Mouse (Mus musculus): ENCODE data around the gene Tnpo2. TPM values are rescaled to one million over a fixed set of nuclear protein-coding genes. Genes with fewer than 3 reads are reported as not detected.

The Tnpo2 gene
- polyA plus RNA-seq, 1 experiment from 2014 or later, result 22.9 TPM

- Histone ChIP-seq H3K9ac (ENCODE audit: low read depth, low read length) (peak within 1 kb of the TSS; percentile 85), H3K36me3 (ENCODE audit: control insufficient read depth, insufficient read depth, low read length) (peaks cover 41% of the 10 kb centered on the region), H3K4me2 (ENCODE audit: low read depth, low read length) (peak within 1 kb of the TSS; percentile 65), H3K27ac (replicated peaks; ENCODE audit: low read depth, low read length) (peak within 1 kb of the TSS; percentile 94), H3K4me3 (ENCODE audit: low read depth, low read length) (peak within 1 kb of the TSS; percentile 87), H3K27me3 (replicated peaks; ENCODE audit: control insufficient read depth, insufficient read depth, low read length) (no peaks in the 10 kb centered on the region), H3K9me3 (ENCODE audit: control insufficient read depth, low read length) (no peaks in the 10 kb centered on the region), H3K4me1 (ENCODE audit: control insufficient read depth, insufficient read depth, low read length) (peaks cover 6% of the 10 kb centered on the region)
- peak; percentile 97 for DNase-seq (ENCODE audit: low spot score)
- ATAC-seq (ENCODE audit: low read depth), result peak; percentile 94
- WGBS, result under 1% methylated on average over 55 of the region's 68 CpGs
These were observed 35.0 kb downstream of the Tnpo2 start, which contains the start of gene Dhps for GRCm38 (mm10) chr8:85071514-85072281. Gene Dhps (plus strand): TSS chr8:85071757.

GRCm38 (mm10) chr8:85072364-85072929 is 35.7 kb downstream of the Tnpo2 start:
- 34% methylated on average over 9 of the region's 9 CpGs for WGBS
- no peak for ATAC-seq (ENCODE audit: low read depth)

GRCm38 (mm10) chr8:85073041-85073612 is 36.4 kb downstream of the Tnpo2 start:
- H3K27ac ChIP-seq (replicated peaks; ENCODE audit: low read depth, low read length), result no peak overlapping the region
- peaks cover 6% of the 10 kb centered on the region for H3K4me1 ChIP-seq (ENCODE audit: control insufficient read depth, insufficient read depth, low read length)
- WGBS, result 90% methylated on average over 15 of the region's 15 CpGs
- peaks cover 42% of the 10 kb centered on the region for H3K36me3 ChIP-seq (ENCODE audit: control insufficient read depth, insufficient read depth, low read length)
- ATAC-seq (ENCODE audit: low read depth) (no peak), DNase-seq (ENCODE audit: low spot score) (no peak)
- no peak overlapping the region for H3K4me2 ChIP-seq (ENCODE audit: low read depth, low read length)
- H3K4me3 ChIP-seq (ENCODE audit: low read depth, low read length), result no peak overlapping the region
- no peak overlapping the region for H3K9ac ChIP-seq (ENCODE audit: low read depth, low read length)
- no peaks in the 10 kb centered on the region for H3K9me3 ChIP-seq (ENCODE audit: control insufficient read depth, low read length)
- no peaks in the 10 kb centered on the region for H3K27me3 ChIP-seq (replicated peaks; ENCODE audit: control insufficient read depth, insufficient read depth, low read length)

More at GRCm38 (mm10) chr8:85072364-85072929, 35.7 kb downstream of the Tnpo2 start:
- Histone ChIP-seq H3K4me3 (ENCODE audit: low read depth, low read length) (peak overlapping the region; percentile 87), H3K36me3 (ENCODE audit: control insufficient read depth, insufficient read depth, low read length) (peaks cover 38% of the 10 kb centered on the region), H3K9me3 (ENCODE audit: control insufficient read depth, low read length) (no peaks in the 10 kb centered on the region), H3K4me2 (ENCODE audit: low read depth, low read length) (peak overlapping the region; percentile 65), H3K9ac (ENCODE audit: low read depth, low read length) (peak overlapping the region; percentile 85), H3K4me1 (ENCODE audit: control insufficient read depth, insufficient read depth, low read length) (peaks cover 6% of the 10 kb centered on the region), H3K27ac (replicated peaks; ENCODE audit: low read depth, low read length) (peak overlapping the region; percentile 94), H3K27me3 (replicated peaks; ENCODE audit: control insufficient read depth, insufficient read depth, low read length) (no peaks in the 10 kb centered on the region)
- no peak for DNase-seq (ENCODE audit: low spot score)

- no peak for ATAC-seq (ENCODE audit: low read depth)
- no peak overlapping the region for H3K27ac ChIP-seq (replicated peaks; ENCODE audit: low read depth, low read length)
- no peak overlapping the region for H3K9ac ChIP-seq (ENCODE audit: low read depth, low read length)
- H3K36me3 ChIP-seq (ENCODE audit: control insufficient read depth, insufficient read depth, low read length), result peaks cover 52% of the 10 kb centered on the region
- DNase-seq (ENCODE audit: low spot score), result no peak
- no peak overlapping the region for H3K4me3 ChIP-seq (ENCODE audit: low read depth, low read length)
- H3K27me3 ChIP-seq (replicated peaks; ENCODE audit: control insufficient read depth, insufficient read depth, low read length), result no peaks in the 10 kb centered on the region
- H3K4me2 ChIP-seq (ENCODE audit: low read depth, low read length), result no peak overlapping the region
- peaks cover 6% of the 10 kb centered on the region for H3K4me1 ChIP-seq (ENCODE audit: control insufficient read depth, insufficient read depth, low read length)
- no peaks in the 10 kb centered on the region for H3K9me3 ChIP-seq (ENCODE audit: control insufficient read depth, low read length)
- 83% methylated on average over 9 of the region's 10 CpGs for WGBS
These were observed 37.5 kb downstream of the Tnpo2 start for GRCm38 (mm10) chr8:85074167-85074566.

GRCm38 (mm10) chr8:85074617-85075016 is 37.9 kb downstream of the Tnpo2 start:
- DNase-seq (ENCODE audit: low spot score) (no peak), ATAC-seq (ENCODE audit: low read depth) (no peak)
- WGBS, result 92% methylated on average over 10 of the region's 10 CpGs
- H3K4me3 ChIP-seq (ENCODE audit: low read depth, low read length), result no peak overlapping the region
- H3K9me3 ChIP-seq (ENCODE audit: control insufficient read depth, low read length), result no peaks in the 10 kb centered on the region
- no peak overlapping the region for H3K9ac ChIP-seq (ENCODE audit: low read depth, low read length)
- H3K36me3 ChIP-seq (ENCODE audit: control insufficient read depth, insufficient read depth, low read length), result peaks cover 52% of the 10 kb centered on the region
- peaks cover 8% of the 10 kb centered on the region for H3K4me1 ChIP-seq (ENCODE audit: control insufficient read depth, insufficient read depth, low read length)
- no peak overlapping the region for H3K27ac ChIP-seq (replicated peaks; ENCODE audit: low read depth, low read length)
- H3K4me2 ChIP-seq (ENCODE audit: low read depth, low read length), result no peak overlapping the region
- no peaks in the 10 kb centered on the region for H3K27me3 ChIP-seq (replicated peaks; ENCODE audit: control insufficient read depth, insufficient read depth, low read length)

DNA sequence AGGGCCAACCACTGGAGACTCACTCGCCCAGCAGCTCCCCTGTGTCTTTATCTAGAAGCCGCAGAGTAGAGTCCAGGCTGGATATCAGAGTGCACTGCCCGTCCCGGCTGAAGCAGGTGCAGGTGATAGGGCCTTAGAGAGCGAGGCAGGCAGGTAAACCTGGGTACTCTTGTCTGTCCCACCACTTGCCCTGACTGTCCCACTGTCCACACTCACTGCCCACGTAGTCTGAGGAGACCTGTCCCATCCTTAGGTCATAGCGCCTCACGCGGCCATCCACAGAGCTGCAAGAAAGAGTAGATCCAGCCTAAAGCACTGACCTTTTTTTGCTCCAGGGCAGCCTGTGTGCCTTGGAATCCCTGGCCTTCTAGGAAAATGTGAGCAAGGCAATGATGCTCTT is 39.3 kb downstream of the Tnpo2 start:
- H3K9ac ChIP-seq (ENCODE audit: low read depth, low read length), result no peak overlapping the region
- no peak for ATAC-seq (ENCODE audit: low read depth)
- no peaks in the 10 kb centered on the region for H3K27me3 ChIP-seq (replicated peaks; ENCODE audit: control insufficient read depth, insufficient read depth, low read length)
- DNase-seq (ENCODE audit: low spot score), result no peak
- H3K4me2 ChIP-seq (ENCODE audit: low read depth, low read length), result no peak overlapping the region
- 76% methylated on average over 9 of the region's 9 CpGs for WGBS
- no peaks in the 10 kb centered on the region for H3K9me3 ChIP-seq (ENCODE audit: control insufficient read depth, low read length)
- H3K36me3 ChIP-seq (ENCODE audit: control insufficient read depth, insufficient read depth, low read length), result peaks cover 52% of the 10 kb centered on the region
- H3K4me3 ChIP-seq (ENCODE audit: low read depth, low read length), result no peak overlapping the region
- H3K4me1 ChIP-seq (ENCODE audit: control insufficient read depth, insufficient read depth, low read length), result peaks cover 9% of the 10 kb centered on the region
- H3K27ac ChIP-seq (replicated peaks; ENCODE audit: low read depth, low read length), result no peak overlapping the region

DNA sequence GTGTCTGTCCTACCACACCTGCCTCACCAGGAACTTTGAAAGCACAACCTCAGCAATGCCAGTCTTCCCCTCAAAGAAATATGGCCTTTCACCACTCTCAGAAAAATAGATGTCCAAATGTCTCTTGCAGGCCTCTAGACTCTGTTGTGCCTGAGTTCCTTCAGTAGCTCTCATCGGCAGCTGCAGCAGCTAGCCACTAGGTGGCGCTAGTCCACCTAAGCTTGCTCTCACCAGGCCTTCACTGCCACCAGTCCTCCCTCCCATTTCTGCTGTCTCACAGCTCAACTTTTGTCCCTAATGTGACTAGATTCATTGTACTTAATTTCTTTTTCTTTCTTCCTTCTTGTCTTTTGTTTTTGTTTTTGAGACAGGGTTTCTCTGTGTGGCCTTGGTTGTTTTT is 40.3 kb downstream of the Tnpo2 start:
- DNase-seq (ENCODE audit: low spot score) (peak; percentile 90), ATAC-seq (ENCODE audit: low read depth) (peak; percentile 53; the same call in 1 of the 2 replicates)
- 0% methylated on average over 2 of the region's 2 CpGs for WGBS
- H3K9ac ChIP-seq (ENCODE audit: low read depth, low read length), result no peak overlapping the region
- H3K36me3 ChIP-seq (ENCODE audit: control insufficient read depth, insufficient read depth, low read length), result peaks cover 52% of the 10 kb centered on the region
- no peaks in the 10 kb centered on the region for H3K27me3 ChIP-seq (replicated peaks; ENCODE audit: control insufficient read depth, insufficient read depth, low read length)
- no peak overlapping the region; the same call in 1 of the 2 replicates for H3K27ac ChIP-seq (replicated peaks; ENCODE audit: low read depth, low read length)
- no peak overlapping the region for H3K4me2 ChIP-seq (ENCODE audit: low read depth, low read length)
- no peaks in the 10 kb centered on the region for H3K9me3 ChIP-seq (ENCODE audit: control insufficient read depth, low read length)
- peaks cover 12% of the 10 kb centered on the region for H3K4me1 ChIP-seq (ENCODE audit: control insufficient read depth, insufficient read depth, low read length)
- H3K4me3 ChIP-seq (ENCODE audit: low read depth, low read length), result no peak overlapping the region

DNA sequence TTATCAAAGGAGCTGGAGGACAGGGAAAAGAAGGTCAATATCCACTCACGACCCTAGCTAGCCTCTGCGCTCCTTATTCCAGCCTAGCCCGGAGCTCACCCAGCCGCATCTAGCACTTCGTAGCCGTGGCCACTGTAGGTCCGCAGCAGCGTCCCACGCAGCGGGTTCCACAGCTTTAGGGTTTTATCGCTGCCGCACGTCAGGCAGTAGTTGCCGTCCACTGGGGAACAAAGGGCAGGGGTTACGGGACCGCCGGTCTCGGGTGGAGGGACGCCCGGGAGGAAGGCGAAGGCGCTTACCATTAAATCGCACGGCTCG is 43.5 kb downstream of the Tnpo2 start:
- WGBS, result under 1% methylated on average over 23 of the region's 25 CpGs

More for the DNA sequence above, 43.5 kb downstream of the Tnpo2 start:
- H3K27me3 ChIP-seq (replicated peaks; ENCODE audit: control insufficient read depth, insufficient read depth, low read length), result no peaks in the 10 kb centered on the region
- H3K4me3 ChIP-seq (ENCODE audit: low read depth, low read length), result peak overlapping the region; percentile 75
- H3K9ac ChIP-seq (ENCODE audit: low read depth, low read length), result peak overlapping the region; percentile 81
- H3K4me2 ChIP-seq (ENCODE audit: low read depth, low read length), result peak overlapping the region; percentile 87
- DNase-seq (ENCODE audit: low spot score) (no peak), ATAC-seq (ENCODE audit: low read depth) (no peak)
- H3K4me1 ChIP-seq (ENCODE audit: control insufficient read depth, insufficient read depth, low read length), result peaks cover 16% of the 10 kb centered on the region
- no peaks in the 10 kb centered on the region for H3K9me3 ChIP-seq (ENCODE audit: control insufficient read depth, low read length)
- peaks cover 33% of the 10 kb centered on the region for H3K36me3 ChIP-seq (ENCODE audit: control insufficient read depth, insufficient read depth, low read length)
- peak overlapping the region; percentile 72; the same call in 1 of the 2 replicates for H3K27ac ChIP-seq (replicated peaks; ENCODE audit: low read depth, low read length)
